Mouse (Mus musculus) urinary bladder, postnatal 14 days (tissue): ENCODE data around the gene Nnmt.

Experiments used
- DNase-seq: peaks from one replicate; pipeline ENCODE4 v3.0.0; 2021; ENCODE audit warnings: low spot score

Gene Nnmt

GRCm38 (mm10) chr9:48559482-48560139 lies 45.3 kb downstream of the Nnmt start:
- DNase-seq = peak; percentile 47

DNA sequence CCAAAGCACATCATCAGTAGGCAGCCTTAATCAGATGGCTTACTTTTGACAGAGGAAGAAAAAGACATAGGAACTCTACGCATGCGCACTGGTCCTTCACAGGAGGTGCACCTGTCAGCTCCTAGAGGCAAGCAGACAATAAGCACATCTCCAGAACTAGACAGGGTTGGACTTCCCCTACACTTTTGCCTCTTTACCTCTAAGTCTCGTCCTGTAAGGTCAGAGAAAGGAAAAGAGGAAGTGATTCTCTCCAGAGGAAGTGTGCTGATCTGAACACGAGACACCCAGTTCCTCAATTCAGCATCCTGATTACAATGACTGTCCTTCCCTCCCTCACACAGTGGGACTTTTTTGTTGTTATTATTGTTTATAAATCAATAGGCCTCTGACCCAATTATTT lies 46.3 kb downstream of the Nnmt start:
- no peak for DNase-seq

GRCm38 (mm10) chr9:48549056-48549455 lies 55.9 kb downstream of the Nnmt start:
- DNase-seq = no peak

DNA sequence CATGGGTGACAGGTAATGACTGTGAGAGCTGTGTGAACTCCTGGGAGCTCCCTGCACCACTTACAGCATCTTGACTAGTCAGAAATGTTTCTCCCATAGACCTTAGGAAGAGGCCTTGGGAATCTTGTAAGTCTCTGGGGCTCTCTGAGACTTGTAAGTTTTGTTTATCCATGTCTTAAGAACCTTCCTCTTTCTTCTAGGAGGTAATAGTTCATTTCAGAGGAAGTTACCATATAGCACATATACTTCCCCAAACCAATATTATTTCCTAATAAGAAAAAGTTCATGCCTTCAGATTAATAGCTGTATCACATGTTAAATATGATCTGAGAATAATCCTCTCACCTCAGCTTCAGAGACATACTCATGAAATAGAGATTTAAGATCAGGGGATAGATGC lies 57.7 kb downstream of the Nnmt start:
- no peak for DNase-seq
